Mouse (Mus musculus) heart, postnatal 36 days (tissue): ENCODE results near the gene Bnip2. TPM values are rescaled to one million over a fixed set of nuclear protein-coding genes. Genes with fewer than 3 reads are reported as not detected.
A peak's percentile ranks its signal among the peaks of the same experiment; 100 is the strongest.

Experiments
- DNase-seq, 2 experiments: peaks; one replicate each; pipeline ENCODE4 v3.0.0; 2021 to 2022
- intact Hi-C: fragments of 180-260 bp; cut with DNase I; formaldehyde crosslinking; loops from one replicate; pipeline ENCODE4 v1.15.1; 2025
- total RNA-seq, 2 experiments: library from RNA; stranded (reverse); gene quantifications; 2 replicates each; pipeline ENCODE4 v1.2.3; 2021

Bnip2 gene
- total RNA-seq, result 100 to 1,000 TPM in 1 of 2 experiments, 10 to 100 TPM in 1; 88.7 to 105 TPM

- intact Hi-C loops, result loop anchor here (1.0 to 5.0 kb wide), 2 partner anchors 23 to 482 kb away; partner anchors contain the start of gene Gtf2a2
These were observed at the start of gene Bnip2 for GRCm38 (mm10) chr9:69989303-69990121. Gene Bnip2 (plus strand): TSS chr9:69989466.

GRCm38 (mm10) chr9:69940839-69941490 is 48.3 kb upstream of the Bnip2 start:
- intact Hi-C loops, result no loop called here
- DNase-seq, result no peak

More at GRCm38 (mm10) chr9:69989303-69990121, at the start of gene Bnip2:
- peak; percentile 96 to 97 for DNase-seq

- intact Hi-C loops, result no loop called here
- no peak for DNase-seq
These were observed 47.7 kb upstream of the Bnip2 start for GRCm38 (mm10) chr9:69941556-69941955.

GRCm38 (mm10) chr9:69948964-69949363 is 40.3 kb upstream of the Bnip2 start:
- peak; percentile 48 to 77 for DNase-seq
- intact Hi-C loops, result loop anchor here (1.0 kb wide), 1 partner anchor 38 kb away; no protein-coding TSS in a partner anchor

- intact Hi-C loops, result loop anchor here (1.0 kb wide), 1 partner anchor 38 kb away; no protein-coding TSS in a partner anchor
These were observed 39.6 kb upstream of the Bnip2 start for GRCm38 (mm10) chr9:69949641-69950040.

GRCm38 (mm10) chr9:69961007-69961406 is 28.3 kb upstream of the Bnip2 start:
- intact Hi-C loops, result no loop called here
- no peak for DNase-seq

More at GRCm38 (mm10) chr9:69949641-69950040, 39.6 kb upstream of the Bnip2 start:
- no peak for DNase-seq

GRCm38 (mm10) chr9:69964370-69964769 is 24.9 kb upstream of the Bnip2 start:
- intact Hi-C loops, result no loop called here
- no peak for DNase-seq

- DNase-seq, result no peak
- intact Hi-C loops, result loop anchor here (5.0 kb wide), 1 partner anchor 478 kb away; no protein-coding TSS in a partner anchor
These were observed 3.7 kb upstream of the Bnip2 start for GRCm38 (mm10) chr9:69985526-69985925.

GRCm38 (mm10) chr9:69986063-69986462 is 3.2 kb upstream of the Bnip2 start:
- no peak for DNase-seq
- intact Hi-C loops, result loop anchor here (5.0 kb wide), 1 partner anchor 479 kb away; no protein-coding TSS in a partner anchor

- intact Hi-C loops, result loop anchor here (5.0 kb wide), 1 partner anchor 479 kb away; no protein-coding TSS in a partner anchor
- no peak for DNase-seq
These were observed 2.7 kb upstream of the Bnip2 start for GRCm38 (mm10) chr9:69986571-69986970.

- intact Hi-C loops, result loop anchor here (1.0 to 5.0 kb wide), 3 partner anchors 38 to 480 kb away; no protein-coding TSS in a partner anchor
- DNase-seq, result peak; percentile 67 to 70
These were observed 1.7 kb upstream of the Bnip2 start for GRCm38 (mm10) chr9:69987579-69987978.

- intact Hi-C loops, result loop anchor here (5.0 kb wide), 1 partner anchor 482 kb away; no protein-coding TSS in a partner anchor
- DNase-seq, result no peak
These were observed 462 bp upstream of the Bnip2 start for GRCm38 (mm10) chr9:69988706-69989302.

GRCm38 (mm10) chr9:69990346-69990745 is 1.1 kb downstream of the Bnip2 start:
- no peak for DNase-seq
- intact Hi-C loops, result loop anchor here (1.0 kb wide), 1 partner anchor 22 kb away; the partner anchor contains the start of gene Gtf2a2

GRCm38 (mm10) chr9:69992841-69993277 is 3.6 kb downstream of the Bnip2 start:
- intact Hi-C loops, result no loop called here
- DNase-seq, result peak in 1 of 2 experiments; percentile 22

- DNase-seq, result no peak
- intact Hi-C loops, result no loop called here
These were observed 4.2 kb downstream of the Bnip2 start for GRCm38 (mm10) chr9:69993479-69993878.

- intact Hi-C loops, result no loop called here
- no peak for DNase-seq
These were observed 5.3 kb downstream of the Bnip2 start for GRCm38 (mm10) chr9:69994547-69994946.

- intact Hi-C loops, result no loop called here
- no peak for DNase-seq
These were observed 10.1 kb downstream of the Bnip2 start for GRCm38 (mm10) chr9:69999318-69999717.

- intact Hi-C loops, result no loop called here
- no peak for DNase-seq
These were observed 14.2 kb downstream of the Bnip2 start for GRCm38 (mm10) chr9:70003516-70003915.

- intact Hi-C loops, result no loop called here
- DNase-seq, result no peak
These were observed 17.7 kb downstream of the Bnip2 start for GRCm38 (mm10) chr9:70006984-70007383.

- DNase-seq, result no peak
- intact Hi-C loops, result no loop called here
These were observed 18.4 kb downstream of the Bnip2 start for GRCm38 (mm10) chr9:70007506-70008248.
